In the genomic region with DNA sequence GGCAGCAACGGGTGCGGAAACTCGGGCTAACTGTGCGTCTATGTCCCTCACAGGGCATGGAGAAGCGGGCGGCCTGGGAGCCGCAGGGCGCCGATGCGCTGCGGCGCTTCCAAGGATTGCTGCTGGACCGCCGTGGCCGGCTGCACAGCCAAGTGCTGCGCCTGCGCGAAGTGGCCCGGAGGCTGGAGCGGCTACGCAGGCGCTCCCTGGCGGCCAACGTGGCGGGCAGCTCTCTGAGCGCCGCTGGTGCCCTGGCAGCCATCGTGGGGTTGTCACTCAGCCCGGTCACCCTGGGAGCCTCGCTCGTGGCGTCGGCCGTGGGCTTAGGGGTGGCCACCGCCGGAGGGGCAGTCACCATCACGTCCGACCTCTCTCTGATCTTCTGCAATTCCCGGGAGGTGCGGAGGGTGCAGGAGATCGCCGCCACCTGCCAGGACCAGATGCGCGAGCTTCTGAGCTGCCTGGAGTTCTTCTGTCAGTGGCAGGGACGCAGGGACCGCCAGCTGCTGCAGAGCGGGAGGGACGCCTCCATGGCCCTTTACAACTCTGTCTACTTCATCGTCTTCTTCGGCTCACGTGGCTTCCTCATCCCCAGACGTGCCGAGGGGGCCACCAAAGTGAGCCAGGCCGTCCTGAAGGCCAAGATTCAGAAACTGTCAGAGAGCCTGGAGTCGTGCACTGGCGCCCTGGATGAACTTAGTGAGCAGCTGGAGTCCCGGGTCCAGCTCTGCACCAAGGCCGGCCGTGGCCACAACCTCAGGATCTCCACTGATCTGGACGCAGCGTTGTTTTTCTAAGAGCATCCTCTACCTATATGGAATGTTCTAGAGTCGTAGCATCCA, we compare ENCODE assay signal across 8 mouse cellular contexts. TPM values are rescaled to one million over a fixed set of nuclear protein-coding genes. Genes with fewer than 3 reads are reported as not detected.
DNase-seq lines count a peak whose midpoint lies in the region; ATAC-seq and TF ChIP-seq lines count a peak whose summit lies in the region.

No protein-coding gene starts in this region.

- WGBS in embryonic facial prominence, embryonic 10.5 days, result 3% methylated on average over 62 of the region's 62 CpGs
- WGBS in intestine, postnatal 0 days, result 3% methylated on average over 61 of the region's 62 CpGs
- 3% methylated on average over 62 of the region's 62 CpGs for WGBS in midbrain, embryonic 11.5 days

- peak overlapping the region; percentile 38 for H3K9ac ChIP-seq in intestine, postnatal 0 days (ENCODE audit: low read depth, low read length)
- peak overlapping the region; percentile 70 for H3K9ac ChIP-seq in midbrain, embryonic 11.5 days (ENCODE audit: low read length)

- DNase-seq in adrenal gland, postnatal 10 days, result peak; percentile 94
- peak; percentile 93 for DNase-seq in embryonic facial prominence, embryonic 10.5 days (ENCODE audit: low spot score)
- peak; percentile 92 for DNase-seq in left cerebral cortex, postnatal 4 days
- DNase-seq in midbrain, embryonic 11.5 days (ENCODE audit: low spot score, missing footprints), result peak; percentile 98
- peak; percentile 90 for DNase-seq in right cerebral cortex, postnatal 4 days
- peak; percentile 83 for DNase-seq in yolk sac, embryonic 10.5 days (ENCODE audit: low spot score)

- peak overlapping the region; percentile 68 for H3K4me3 ChIP-seq in embryonic facial prominence, embryonic 10.5 days
- H3K4me3 ChIP-seq in intestine, postnatal 0 days (ENCODE audit: low read depth, low read length), result peak overlapping the region; percentile 59
- peak overlapping the region; percentile 50 for H3K4me3 ChIP-seq in midbrain, embryonic 11.5 days (ENCODE audit: low read depth, low read length)

- H3K4me1 ChIP-seq in embryonic facial prominence, embryonic 10.5 days, result peaks cover 31% of the 10 kb centered on the region
- H3K4me1 ChIP-seq in intestine, postnatal 0 days (replicated peaks; ENCODE audit: control insufficient read depth, insufficient read depth, low read length), result no peaks in the 10 kb centered on the region
- peaks cover 5% of the 10 kb centered on the region for H3K4me1 ChIP-seq in midbrain, embryonic 11.5 days (ENCODE audit: control insufficient read depth, insufficient read depth, low read length)

- peak overlapping the region; percentile 93 for H3K4me2 ChIP-seq in intestine, postnatal 0 days (replicated peaks; ENCODE audit: low read depth)
- peak overlapping the region; percentile 80 for H3K4me2 ChIP-seq in midbrain, embryonic 11.5 days

- ATAC-seq in granulocyte monocyte progenitor cell, adult 5-6 weeks (replicated peaks; ENCODE audit: poor library complexity, severe bottlenecking), result peak; percentile 96
- peak; percentile 83 for ATAC-seq in intestine, postnatal 0 days
- ATAC-seq in midbrain, embryonic 11.5 days (ENCODE audit: low FRiP score), result peak; percentile 91

- intact Hi-C loops in left cerebral cortex, postnatal 4 days (cut with DNase I), result no loop called here

- no peaks in the 10 kb centered on the region for H3K9me3 ChIP-seq in embryonic facial prominence, embryonic 10.5 days
- no peaks in the 10 kb centered on the region for H3K9me3 ChIP-seq in intestine, postnatal 0 days (ENCODE audit: control insufficient read depth)
- no peaks in the 10 kb centered on the region for H3K9me3 ChIP-seq in midbrain, embryonic 11.5 days (ENCODE audit: control insufficient read depth, low read length)

- peak; percentile 93 for TF ChIP-seq CTCF in intestine, postnatal 0 days (IDR thresholded peaks at IDR 0.05; ENCODE audit: low read depth)

- H3K27me3 ChIP-seq in embryonic facial prominence, embryonic 10.5 days (replicated peaks; ENCODE audit: low read depth, poor library complexity, severe bottlenecking), result peaks cover 30% of the 10 kb centered on the region
- H3K27me3 ChIP-seq in intestine, postnatal 0 days (replicated peaks; ENCODE audit: control insufficient read depth, insufficient read depth, low read length), result no peaks in the 10 kb centered on the region
- H3K27me3 ChIP-seq in midbrain, embryonic 11.5 days (ENCODE audit: control insufficient read depth, insufficient read depth, low read length), result no peaks in the 10 kb centered on the region; the same call in 1 of the 2 replicates

- H3K36me3 ChIP-seq in embryonic facial prominence, embryonic 10.5 days (replicated peaks), result no peaks in the 10 kb centered on the region
- no peaks in the 10 kb centered on the region for H3K36me3 ChIP-seq in intestine, postnatal 0 days (ENCODE audit: control insufficient read depth, insufficient read depth)
- H3K36me3 ChIP-seq in midbrain, embryonic 11.5 days (ENCODE audit: control insufficient read depth, insufficient read depth, low read length), result no peaks in the 10 kb centered on the region

- peak overlapping the region; percentile 77 for H3K27ac ChIP-seq in embryonic facial prominence, embryonic 10.5 days (replicated peaks)
- H3K27ac ChIP-seq in intestine, postnatal 0 days (ENCODE audit: low read depth, low read length), result peak overlapping the region; percentile 41; the same call in 1 of the 2 replicates
- H3K27ac ChIP-seq in midbrain, embryonic 11.5 days (ENCODE audit: low read depth, low read length), result 0 out of 2 replicates have a peak overlapping the region, but pooled peaks have one; percentile 22

RNA-seq across cellular contexts. Expression of gene Apold1, which starts 2.2 kb away (rescaled TPM):
- total RNA-seq in adrenal gland, postnatal 10 days (2021), result 10 to 100 TPM in 1 of 2 experiments, 1 to 10 TPM in 1; 6.7 to 38.4 TPM
- 2.6 and 2.7 TPM in 2 replicates for polyA plus RNA-seq in embryonic facial prominence, embryonic 10.5 days (2016; fragmentation: Nextera tagmentation; extraction: Ambion mirVana)
- not detected in 2 replicates for total RNA-seq in granulocyte monocyte progenitor cell, adult 5-6 weeks (2014; fragmentation: Nextera tagmentation)
- not detected in 2 replicates for total RNA-seq in granulocyte monocyte progenitor cell, adult 5-6 weeks (2017)
- polyA plus RNA-seq in intestine, postnatal 0 days (2015; fragmentation: Nextera tagmentation; extraction: Ambion mirVana), result 2.2 and 3.2 TPM in 2 replicates
- total RNA-seq in left cerebral cortex, postnatal 4 days (2021), result 1 to 10 TPM; 4.2 to 4.3 TPM
- polyA plus RNA-seq in midbrain, embryonic 11.5 days (2014; fragmentation: Nextera tagmentation; extraction: Ambion mirVana), result 2.8 and 3.2 TPM in 2 replicates

RNA-seq across cellular contexts. Expression of gene Ddx47, which starts 27.7 kb away (rescaled TPM):
- total RNA-seq in adrenal gland, postnatal 10 days (2021), result 10 to 100 TPM; 57.4 to 61.4 TPM
- polyA plus RNA-seq in embryonic facial prominence, embryonic 10.5 days (2016; fragmentation: Nextera tagmentation; extraction: Ambion mirVana), result 113 and 117 TPM in 2 replicates
- total RNA-seq in granulocyte monocyte progenitor cell, adult 5-6 weeks (2014; fragmentation: Nextera tagmentation), result 60.2 and 87.6 TPM in 2 replicates
- 72.0 and 96.9 TPM in 2 replicates for total RNA-seq in granulocyte monocyte progenitor cell, adult 5-6 weeks (2017)
- 32.6 and 33.5 TPM in 2 replicates for polyA plus RNA-seq in intestine, postnatal 0 days (2015; fragmentation: Nextera tagmentation; extraction: Ambion mirVana)
- total RNA-seq in left cerebral cortex, postnatal 4 days (2021), result 10 to 100 TPM; 56.9 to 57.4 TPM
- 103 TPM in 2 replicates for polyA plus RNA-seq in midbrain, embryonic 11.5 days (2014; fragmentation: Nextera tagmentation; extraction: Ambion mirVana)

Comparison
In these comparisons a context has a peak if more than half of its experiments do, and no peak if none do; other contexts are left out.
1. Peak in every context shown above with its lines: DNase-seq, ATAC-seq, H3K4me3 ChIP-seq and H3K27ac ChIP-seq.
2. H3K27ac ChIP-seq: peak in every context shown above with its lines; median percentile 77 in embryonic facial prominence, embryonic 10.5 days; 41 in intestine, postnatal 0 days; 22 in midbrain, embryonic 11.5 days.
3. RNA of gene Apold1, which starts 2.2 kb away (total RNA-seq): 6.7 to 38.4 TPM in adrenal gland, postnatal 10 days and 4.2 to 4.3 TPM in left cerebral cortex, postnatal 4 days; not detected in granulocyte monocyte progenitor cell, adult 5-6 weeks; every median in the first group is over 4 times any median in the second.